Mouse (Mus musculus) liver, embryonic 16.5 days (tissue): ENCODE data around the gene Ptpn13. TPM values are rescaled to one million over a fixed set of nuclear protein-coding genes. Genes with fewer than 3 reads are reported as not detected.

Source experiments
- ATAC-seq: fragments of 200-750 bp; cut with Nextera tagmentation; 2 replicates; pipeline ENCODE4 v1.8.0; 2017; ENCODE audit warnings: low read depth, mild to moderate bottlenecking, moderate number of reproducible peaks, moderate library complexity
- H3K27ac ChIP-seq: fragments of 300-500 bp; sonication (generic); 2 replicates; pipeline ENCODE4 v1.5.1; 2014; ENCODE audit warnings: mild to moderate bottlenecking, low read length
- H3K27me3 ChIP-seq: fragments of 300-500 bp; sonication (generic); 2 replicates; pipeline ENCODE4 v1.6.1; 2014; ENCODE audit warnings: low read depth, low read length, mixed read lengths; ENCODE audit not compliant: control insufficient read depth, insufficient read depth
- H3K36me3 ChIP-seq: fragments of 300-500 bp; sonication (generic); 2 replicates; pipeline ENCODE4 v1.6.1; 2014; ENCODE audit warnings: mild to moderate bottlenecking; ENCODE audit not compliant: control insufficient read depth, insufficient read depth
- H3K4me1 ChIP-seq: fragments of 300-500 bp; sonication (generic); 2 replicates; pipeline ENCODE4 v1.6.1; 2014; ENCODE audit warnings: low read depth, low read length, mixed read lengths; ENCODE audit not compliant: control insufficient read depth
- H3K4me2 ChIP-seq: fragments of 300-500 bp; sonication (generic); 2 replicates; pipeline ENCODE4 v1.6.1; 2014; ENCODE audit warnings: low read depth, low read length, mixed read lengths
- H3K4me3 ChIP-seq: fragments of 300-500 bp; sonication (generic); 2 replicates; pipeline ENCODE4 v1.5.1; 2014; ENCODE audit warnings: low read depth, mild to moderate bottlenecking, low read length
- H3K9ac ChIP-seq: fragments of 300-500 bp; sonication (generic); 2 replicates; pipeline ENCODE4 v1.6.1; 2014; ENCODE audit warnings: low read depth, low read length
- H3K9me3 ChIP-seq: fragments of 300-500 bp; sonication (generic); replicated peaks from 2 replicates; pipeline ENCODE4 v1.6.1; 2016; ENCODE audit warnings: low read length; ENCODE audit not compliant: control insufficient read depth
- WGBS: fragments of 180-500 bp; shearing (Covaris S2); extraction: QIAGEN DNeasy Blood & Tissue Kit; methylation state at CpG from one replicate; pipeline ENCODE4 v1.1.7; 2014; ENCODE audit not compliant: insufficient replicate concordance; 5-methylcytosine and 5-hydroxymethylcytosine counted together
- polyA plus RNA-seq: library from polyadenylated mRNA; unstranded; fragments of >200 nt; fragmentation: Nextera tagmentation; extraction: Ambion mirVana; gene quantifications from 2 replicates; pipeline ENCODE4 v1.2.1, GENCODE M21; 2015

Gene Ptpn13
- polyA plus RNA-seq, 1 experiment from 2014 or later, result 0.78 TPM

DNA sequence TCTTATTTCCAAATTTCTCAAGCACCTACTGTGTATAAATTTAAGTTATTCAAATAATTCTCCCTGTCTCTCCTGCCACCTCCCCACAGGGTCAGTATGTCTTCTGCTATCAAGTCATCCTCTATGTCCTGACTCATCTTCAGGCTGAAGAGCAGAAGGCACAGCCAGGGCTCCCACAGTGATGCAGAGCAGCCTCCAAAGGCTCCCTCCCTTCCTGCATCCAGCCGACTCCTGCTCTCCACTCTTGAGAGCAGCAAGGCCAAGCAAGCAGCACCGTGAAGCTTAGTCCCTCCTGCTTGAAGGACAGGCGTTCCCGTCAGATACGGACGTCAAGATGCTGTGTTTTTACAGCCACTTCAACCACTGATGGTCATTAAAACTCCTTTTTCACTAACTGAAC lies 172.6 kb downstream of the Ptpn13 start:
- no peak overlapping the region for H3K4me2 ChIP-seq
- H3K9ac ChIP-seq, result no peak overlapping the region
- H3K27me3 ChIP-seq, result no peaks in the 10 kb centered on the region
- no peak overlapping the region for H3K4me3 ChIP-seq
- H3K36me3 ChIP-seq, result no peaks in the 10 kb centered on the region
- H3K27ac ChIP-seq, result no peak overlapping the region
- no peaks in the 10 kb centered on the region for H3K4me1 ChIP-seq
- no peak for ATAC-seq
- no peaks in the 10 kb centered on the region for H3K9me3 ChIP-seq
- WGBS, result 65% methylated on average over 6 of the region's 6 CpGs

DNA sequence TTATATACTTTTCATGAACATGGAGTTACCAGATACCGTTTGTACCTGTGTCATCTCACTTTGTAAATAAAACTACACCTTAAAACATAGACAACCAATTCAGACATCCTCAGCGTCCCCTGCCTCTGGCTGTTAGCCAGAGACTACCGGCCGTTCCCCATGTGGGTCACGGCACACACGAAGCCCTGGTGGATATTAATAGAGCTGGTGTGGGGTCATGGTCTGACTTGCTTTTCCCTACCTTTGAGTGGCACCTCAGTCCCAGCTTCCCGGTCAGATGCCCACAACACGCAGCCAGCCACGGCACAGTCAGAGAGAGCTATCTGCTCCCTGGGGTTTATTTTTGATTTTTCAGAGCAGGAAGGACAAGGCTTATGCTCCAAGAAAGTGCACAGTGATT lies 173.3 kb downstream of the Ptpn13 start:
- no peaks in the 10 kb centered on the region for H3K27me3 ChIP-seq
- no peak overlapping the region for H3K9ac ChIP-seq
- no peak overlapping the region for H3K4me2 ChIP-seq
- ATAC-seq, result no peak
- H3K36me3 ChIP-seq, result no peaks in the 10 kb centered on the region
- no peak overlapping the region for H3K27ac ChIP-seq
- no peak overlapping the region for H3K4me3 ChIP-seq
- 71% methylated on average over 9 of the region's 9 CpGs for WGBS
- H3K9me3 ChIP-seq, result no peaks in the 10 kb centered on the region
- no peaks in the 10 kb centered on the region for H3K4me1 ChIP-seq

DNA sequence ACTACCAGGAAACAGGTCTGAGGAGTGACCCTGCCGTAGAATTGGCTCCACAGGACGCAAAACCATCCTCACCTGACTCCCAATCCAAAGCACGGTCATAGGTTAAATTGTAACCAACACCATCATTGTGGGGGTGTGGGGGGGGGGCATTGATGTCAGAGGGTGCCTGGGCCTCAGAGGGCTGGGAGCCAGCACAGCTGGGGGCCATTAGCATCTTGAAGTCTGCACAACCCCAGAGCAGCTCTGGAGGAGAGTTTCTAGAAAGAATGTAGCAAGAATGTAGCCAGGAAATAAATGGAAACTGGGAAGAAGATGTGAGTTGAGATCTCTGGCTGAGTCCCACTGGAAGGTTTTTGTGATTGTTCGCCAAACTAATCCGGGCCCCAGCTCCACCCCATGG lies 173.9 kb downstream of the Ptpn13 start:
- WGBS, result 64% methylated on average over 5 of the region's 5 CpGs
- Histone ChIP-seq H3K4me1 (no peaks in the 10 kb centered on the region), H3K4me2 (no peak overlapping the region), H3K4me3 (no peak overlapping the region), H3K27me3 (no peaks in the 10 kb centered on the region), H3K9me3 (no peaks in the 10 kb centered on the region), H3K9ac (no peak overlapping the region), H3K27ac (no peak overlapping the region), H3K36me3 (no peaks in the 10 kb centered on the region)
- no peak for ATAC-seq

DNA sequence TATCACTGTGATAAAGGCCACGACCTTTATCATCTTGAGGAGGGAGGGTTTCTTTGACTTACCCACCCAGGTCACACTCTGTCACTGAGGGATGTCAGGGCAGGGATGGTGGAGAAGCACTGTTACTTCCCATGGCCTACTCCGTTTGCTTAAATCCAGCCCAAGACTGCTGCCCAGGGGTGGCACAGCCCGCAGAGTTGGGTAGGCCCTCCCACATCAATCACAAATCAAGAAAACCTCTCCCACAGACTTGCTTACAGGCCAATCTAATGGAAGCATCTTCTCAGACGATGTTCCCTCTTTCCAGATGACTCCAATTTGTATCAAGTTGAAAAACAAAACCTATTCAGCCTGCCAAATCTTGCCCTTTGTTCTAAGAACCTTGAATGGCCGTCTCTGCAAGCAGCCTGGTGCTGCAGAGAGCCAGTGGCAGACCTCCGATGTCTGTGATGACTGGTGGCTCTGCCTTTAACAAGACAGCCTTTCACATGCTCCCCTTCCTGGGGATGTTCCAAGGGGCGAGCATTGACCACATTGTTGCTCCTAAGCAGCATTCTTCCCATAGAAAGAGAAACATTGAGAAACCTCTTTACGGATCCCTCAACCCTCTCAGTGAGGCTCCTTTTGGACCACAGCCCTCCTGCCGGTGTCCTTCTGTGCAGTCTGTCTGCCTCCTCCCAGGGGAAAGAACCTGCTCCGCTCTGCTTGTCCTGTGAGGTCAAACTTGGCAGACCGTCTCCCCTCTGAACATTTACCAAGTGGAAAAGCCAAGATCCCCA lies 178.3 kb downstream of the Ptpn13 start:
- no peak overlapping the region for H3K4me3 ChIP-seq
- H3K9ac ChIP-seq, result no peak overlapping the region
- ATAC-seq, result no peak
- no peak overlapping the region for H3K4me2 ChIP-seq
- no peaks in the 10 kb centered on the region for H3K4me1 ChIP-seq
- no peaks in the 10 kb centered on the region for H3K36me3 ChIP-seq
- no peaks in the 10 kb centered on the region for H3K27me3 ChIP-seq
- WGBS, result 58% methylated on average over 11 of the region's 11 CpGs
- no peaks in the 10 kb centered on the region for H3K9me3 ChIP-seq
- no peak overlapping the region for H3K27ac ChIP-seq

DNA sequence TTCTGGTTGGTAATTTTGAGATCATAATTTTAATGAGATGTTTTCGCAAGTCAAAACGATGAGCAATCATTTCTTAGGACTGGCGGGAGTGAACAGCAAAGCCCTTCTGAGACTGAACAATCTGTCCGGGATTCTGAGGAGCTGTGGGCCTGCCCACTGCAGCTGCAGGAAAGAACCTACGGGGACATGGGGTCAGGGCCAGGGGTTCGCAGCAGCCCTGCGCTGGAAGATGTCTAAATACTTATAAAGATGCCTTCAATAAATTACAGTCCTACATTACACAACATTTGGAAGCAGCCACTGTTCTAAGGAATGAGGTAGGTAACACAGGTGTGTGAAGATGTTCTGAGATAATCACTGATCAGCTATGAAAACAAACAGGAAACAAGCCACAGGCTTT lies 180.7 kb downstream of the Ptpn13 start:
- Histone ChIP-seq H3K4me2 (no peak overlapping the region), H3K4me3 (no peak overlapping the region), H3K4me1 (no peaks in the 10 kb centered on the region), H3K9me3 (no peaks in the 10 kb centered on the region), H3K27me3 (no peaks in the 10 kb centered on the region), H3K36me3 (no peaks in the 10 kb centered on the region), H3K27ac (no peak overlapping the region), H3K9ac (no peak overlapping the region)
- ATAC-seq, result no peak
- WGBS, result 66% methylated on average over 7 of the region's 7 CpGs

DNA sequence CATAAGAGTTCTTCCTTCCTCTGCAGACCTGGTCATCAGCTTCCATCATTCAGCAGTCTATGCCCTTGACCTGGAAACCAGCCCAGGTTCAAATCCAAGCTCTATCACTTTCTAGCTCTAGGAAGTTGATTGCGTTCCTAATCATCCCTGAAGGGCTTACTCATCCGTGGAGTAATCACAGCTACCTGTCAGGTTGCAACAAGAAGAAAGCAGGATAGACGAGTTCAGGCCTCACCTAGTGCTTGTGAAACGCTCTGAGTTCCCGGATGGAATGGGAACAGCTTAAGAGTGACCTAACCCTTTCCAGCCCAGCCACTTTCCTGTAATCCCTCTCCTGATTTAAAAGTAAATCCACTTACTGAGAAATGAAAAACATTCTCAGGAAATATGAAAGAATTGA lies 185.2 kb downstream of the Ptpn13 start:
- WGBS, result 55% methylated on average over 5 of the region's 5 CpGs
- Histone ChIP-seq H3K36me3 (no peaks in the 10 kb centered on the region), H3K9ac (no peak overlapping the region), H3K4me1 (no peaks in the 10 kb centered on the region), H3K4me3 (no peak overlapping the region), H3K27ac (no peak overlapping the region), H3K9me3 (no peaks in the 10 kb centered on the region), H3K27me3 (no peaks in the 10 kb centered on the region), H3K4me2 (no peak overlapping the region)
- no peak for ATAC-seq

DNA sequence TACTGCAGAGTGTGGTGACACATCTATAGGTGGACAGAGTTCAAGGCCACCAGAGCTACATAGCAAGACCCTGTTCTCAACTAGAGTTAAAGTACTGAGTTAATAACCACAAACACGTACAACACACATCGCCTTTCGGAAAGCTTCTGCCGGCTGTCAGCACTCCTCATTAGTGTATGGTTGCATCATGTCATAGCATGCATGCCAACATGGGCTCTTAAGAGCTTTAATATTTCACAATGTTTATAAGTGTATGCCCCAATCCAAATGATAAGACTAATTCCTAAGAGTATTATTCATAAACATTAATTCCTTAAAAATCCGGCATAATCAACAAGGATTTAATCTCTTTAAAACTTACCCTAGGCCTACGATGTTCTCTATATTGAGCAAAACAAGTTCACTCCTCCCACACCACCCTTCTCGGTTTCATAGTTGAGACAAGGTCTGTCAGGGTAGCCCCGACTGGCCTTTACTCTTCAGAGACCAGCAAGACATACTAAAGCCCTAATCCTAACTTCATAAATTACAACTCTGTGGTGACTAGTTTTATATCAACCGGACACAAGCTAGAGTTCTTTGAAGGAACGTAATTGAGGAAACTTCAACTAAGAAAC lies 186.0 kb downstream of the Ptpn13 start:
- Histone ChIP-seq H3K9ac (no peak overlapping the region), H3K27me3 (no peaks in the 10 kb centered on the region), H3K36me3 (no peaks in the 10 kb centered on the region), H3K9me3 (no peaks in the 10 kb centered on the region), H3K4me3 (no peak overlapping the region), H3K4me1 (no peaks in the 10 kb centered on the region), H3K4me2 (no peak overlapping the region), H3K27ac (no peak overlapping the region)
- WGBS, result 72% methylated on average over 10 of the region's 10 CpGs
- ATAC-seq, result no peak

DNA sequence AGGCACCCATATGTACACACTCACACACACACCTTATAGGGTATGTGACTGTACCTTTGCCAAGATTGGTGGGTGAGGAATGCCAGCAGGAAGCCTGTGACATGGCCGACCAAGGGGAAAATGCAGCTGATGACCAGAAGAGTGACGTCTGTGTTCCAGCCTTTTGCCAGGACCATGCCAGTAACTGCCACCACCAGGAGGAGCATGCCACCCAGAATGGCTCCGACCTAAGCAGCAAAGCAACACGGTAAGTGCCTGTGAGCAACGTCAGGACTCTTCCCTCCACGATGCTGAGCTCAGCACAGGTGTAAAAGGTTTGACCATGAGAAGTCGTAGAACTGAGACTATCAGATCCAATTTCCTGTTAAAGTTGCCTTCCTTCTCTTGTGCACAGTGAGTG lies 187.3 kb downstream of the Ptpn13 start:
- Histone ChIP-seq H3K27me3 (no peaks in the 10 kb centered on the region), H3K27ac (no peak overlapping the region), H3K9ac (no peak overlapping the region), H3K36me3 (no peaks in the 10 kb centered on the region), H3K4me1 (no peaks in the 10 kb centered on the region), H3K9me3 (no peaks in the 10 kb centered on the region), H3K4me3 (no peak overlapping the region), H3K4me2 (no peak overlapping the region)
- WGBS, result 58% methylated on average over 7 of the region's 7 CpGs
- ATAC-seq, result no peak

DNA sequence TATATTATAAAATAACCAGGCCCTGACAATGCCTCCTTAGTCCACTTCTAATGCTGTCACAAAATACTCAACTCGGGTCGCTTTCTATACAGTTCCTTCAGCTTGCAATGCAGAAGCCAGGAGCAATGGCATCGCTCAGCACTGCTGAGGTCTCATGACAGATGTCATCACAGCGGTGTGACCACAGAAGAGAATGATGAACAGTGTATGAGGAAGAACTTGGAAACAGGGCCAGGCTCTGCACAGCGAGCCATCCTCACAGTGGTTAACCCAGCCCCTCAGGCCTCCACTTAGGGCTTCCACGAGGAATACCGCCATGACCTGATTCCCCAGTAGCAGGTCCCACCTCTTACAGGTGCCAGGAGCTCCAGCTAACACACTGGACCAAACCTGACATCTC lies 189.4 kb downstream of the Ptpn13 start:
- ATAC-seq, result no peak
- no peaks in the 10 kb centered on the region for H3K4me1 ChIP-seq
- WGBS, result 53% methylated on average over 7 of the region's 7 CpGs

More for the DNA sequence above, 189.4 kb downstream of the Ptpn13 start:
- Histone ChIP-seq H3K36me3 (no peaks in the 10 kb centered on the region), H3K4me2 (no peak overlapping the region), H3K9ac (no peak overlapping the region), H3K9me3 (no peaks in the 10 kb centered on the region), H3K27me3 (no peaks in the 10 kb centered on the region), H3K27ac (no peak overlapping the region), H3K4me3 (no peak overlapping the region)
